In the genomic region with DNA sequence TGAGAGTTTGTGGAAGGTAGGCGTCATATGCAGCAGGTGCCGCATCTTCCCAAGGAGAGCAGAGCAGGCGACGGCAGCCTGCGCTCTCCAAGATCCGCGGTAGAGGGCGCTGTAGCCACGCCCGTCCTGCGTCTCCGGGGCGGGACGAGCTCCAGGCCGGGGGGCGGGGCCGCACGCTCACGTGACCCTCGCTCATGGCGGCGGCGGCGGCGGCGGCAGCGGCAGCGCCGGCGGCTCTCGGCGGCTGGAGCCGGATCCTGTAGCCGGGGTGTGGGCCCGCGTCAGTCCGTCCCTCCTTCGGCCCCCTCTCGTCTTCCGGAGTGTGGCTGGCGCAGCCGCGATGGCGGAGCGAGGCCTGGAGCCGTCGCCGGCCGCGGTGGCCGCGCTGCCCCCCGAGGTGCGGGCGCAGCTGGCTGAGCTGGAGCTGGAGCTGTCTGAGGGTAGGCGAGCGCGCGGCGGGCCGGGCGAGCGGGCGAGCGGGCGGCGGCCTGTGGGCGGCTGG, we compare ENCODE assay signal across 8 mouse cellular contexts. TPM values are rescaled to one million over a fixed set of nuclear protein-coding genes. Genes with fewer than 3 reads are reported as not detected.
A peak's percentile ranks its signal among the peaks of the same experiment; 100 is the strongest.
DNase-seq lines count a peak whose midpoint lies in the region; ATAC-seq lines count a peak whose summit lies in the region.

A gene (plus strand): TSS at position 195 of the 502 bp plus-strand sequence.

- peak within 1 kb of the TSS; percentile 96 for H3K9ac ChIP-seq in lung, embryonic 16.5 days (ENCODE audit: low read length)

- H3K27me3 ChIP-seq in hindbrain, embryonic 10.5 days (ENCODE audit: insufficient read depth, poor library complexity, severe bottlenecking), result peaks cover 8% of the 10 kb centered on the region; the same call in 1 of the 2 replicates
- no peaks in the 10 kb centered on the region for H3K27me3 ChIP-seq in lung, embryonic 16.5 days (ENCODE audit: control insufficient read depth, insufficient read depth, low read depth, low read length)

- peak within 1 kb of the TSS; percentile 91 for H3K4me3 ChIP-seq in hindbrain, embryonic 10.5 days
- H3K4me3 ChIP-seq in lung, embryonic 16.5 days (ENCODE audit: low read length), result peak within 1 kb of the TSS; percentile 86

- H3K27ac ChIP-seq in hindbrain, embryonic 10.5 days, result peak within 1 kb of the TSS; percentile 99
- H3K27ac ChIP-seq in lung, embryonic 16.5 days (ENCODE audit: low read length), result peak within 1 kb of the TSS; percentile 92

- H3K4me1 ChIP-seq in hindbrain, embryonic 10.5 days (replicated peaks), result peaks cover 34% of the 10 kb centered on the region
- peaks cover 20% of the 10 kb centered on the region for H3K4me1 ChIP-seq in lung, embryonic 16.5 days (replicated peaks; ENCODE audit: control insufficient read depth, insufficient read depth, low read length)

- H3K9me3 ChIP-seq in hindbrain, embryonic 10.5 days, result no peaks in the 10 kb centered on the region
- H3K9me3 ChIP-seq in lung, embryonic 16.5 days (ENCODE audit: control insufficient read depth, low read length), result no peaks in the 10 kb centered on the region

- H3K4me2 ChIP-seq in lung, embryonic 16.5 days (ENCODE audit: low read depth, low read length), result peak within 1 kb of the TSS; percentile 68

- DNase-seq in Muller cell, postnatal 12 days (ENCODE audit: inconsistent ontology term), result peak; percentile 96
- DNase-seq in cerebellum, adult 9-10 months, result peak; percentile 95
- peak; percentile 96 for DNase-seq in hindbrain, embryonic 10.5 days (ENCODE audit: low spot score)
- peak; percentile 92 for DNase-seq in layer of hippocampus, adult 9-11 months
- peak; percentile 83 for DNase-seq in ovary, adult 18-20 months (ENCODE audit: low spot score)
- peak; percentile 96 for DNase-seq in thymus, postnatal 0 days (ENCODE audit: low spot score)

- peaks cover 8% of the 10 kb centered on the region; the same call in 1 of the 2 replicates for H3K36me3 ChIP-seq in hindbrain, embryonic 10.5 days
- H3K36me3 ChIP-seq in lung, embryonic 16.5 days (ENCODE audit: control insufficient read depth, insufficient read depth, low read length), result no peaks in the 10 kb centered on the region

- WGBS in hindbrain, embryonic 10.5 days, result 2% methylated on average over 68 of the region's 68 CpGs
- WGBS in lung, embryonic 16.5 days, result 0% methylated on average over 23 of the region's 68 CpGs

- peak; percentile 68 for ATAC-seq in frontal cortex, adult (ENCODE audit: low TSS enrichment)
- peak; percentile 94 for ATAC-seq in lung, embryonic 16.5 days (ENCODE audit: low read depth)

RNA-seq across cellular contexts. Expression of the gene that starts here (rescaled TPM):
- 17.6 and 18.9 TPM in 2 replicates for polyA plus RNA-seq in hindbrain, embryonic 10.5 days (2016; fragmentation: Nextera tagmentation; extraction: Ambion mirVana)
- polyA plus RNA-seq in lung, embryonic 16.5 days (2015; fragmentation: Nextera tagmentation; extraction: Ambion mirVana), result 9.6 and 10.4 TPM in 2 replicates
- polyA plus RNA-seq in thymus, postnatal 0 days (2015; fragmentation: Nextera tagmentation; extraction: Ambion mirVana), result 7.9 and 9.5 TPM in 2 replicates

Comparison
In these comparisons a context has a peak if more than half of its experiments do, and no peak if none do; other contexts are left out.
1. Peak in every context shown above with its lines: DNase-seq, ATAC-seq, H3K4me3 ChIP-seq and H3K27ac ChIP-seq.